7 mouse cellular contexts compared by ENCODE assay signal in the genomic region with DNA sequence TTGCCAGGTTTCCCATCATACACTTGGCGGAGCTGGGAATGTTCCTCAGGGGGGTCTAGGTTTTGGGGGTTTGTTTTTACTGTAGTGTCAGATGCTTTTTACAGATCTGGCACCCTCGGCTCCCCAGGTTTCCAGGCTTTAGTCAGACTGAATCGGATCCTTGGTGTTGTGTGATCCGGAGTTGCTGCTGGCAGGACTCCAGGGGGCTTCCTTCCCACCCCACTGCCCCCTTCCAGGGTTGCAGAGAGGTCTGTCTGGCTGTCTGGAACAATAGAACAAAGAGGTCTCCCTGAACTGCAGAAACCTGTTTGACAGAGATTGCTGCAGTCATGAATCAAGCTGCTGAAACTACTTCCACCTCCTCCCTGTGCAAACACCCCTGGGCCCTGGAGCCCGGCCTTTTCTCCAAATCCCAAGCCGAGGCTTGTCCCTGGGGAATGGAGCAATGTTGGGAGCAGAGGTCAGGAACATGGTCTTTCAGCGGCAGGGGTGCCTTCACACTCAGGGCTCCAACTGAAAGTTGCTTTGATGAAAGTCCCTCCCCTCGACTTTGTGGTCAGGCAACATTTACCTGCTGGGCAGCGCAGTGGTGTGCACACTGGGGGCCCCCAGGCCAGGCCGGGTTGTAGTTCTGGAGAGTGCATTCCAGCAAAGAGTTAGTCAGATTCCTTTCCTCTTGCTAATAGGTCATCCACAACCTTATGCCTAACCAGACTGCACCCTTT. TPM values are rescaled to one million over a fixed set of nuclear protein-coding genes. Genes with fewer than 3 reads are reported as not detected.
DNase-seq lines count a peak whose midpoint lies in the region; ATAC-seq and TF ChIP-seq lines count a peak whose summit lies in the region.

No protein-coding gene starts in this region.

- H3K4me1 ChIP-seq in embryonic facial prominence, embryonic 15.5 days: peaks cover 20% of the 10 kb centered on the region; the same call in 1 of the 2 replicates
- peaks cover 5% of the 10 kb centered on the region; the same call in 1 of the 2 replicates for H3K4me1 ChIP-seq in limb, embryonic 11.5 days (ENCODE audit: control insufficient read depth, insufficient read depth, low read length)
- 0 out of 2 replicates have a peak, but pooled peaks cover 2% of the 10 kb centered on the region for H3K4me1 ChIP-seq in stomach, postnatal 0 days (replicated peaks; ENCODE audit: control insufficient read depth, insufficient read depth)

- H3K4me3 ChIP-seq in embryonic facial prominence, embryonic 15.5 days (replicated peaks): no peak overlapping the region
- no peak overlapping the region for H3K4me3 ChIP-seq in limb, embryonic 11.5 days (ENCODE audit: low read depth, low read length)
- no peak overlapping the region for H3K4me3 ChIP-seq in stomach, postnatal 0 days (ENCODE audit: low read depth, low read length)

- H3K27ac ChIP-seq in embryonic facial prominence, embryonic 15.5 days (replicated peaks): peak overlapping the region; percentile 72
- H3K27ac ChIP-seq in limb, embryonic 11.5 days (replicated peaks; ENCODE audit: low read depth, low read length): no peak overlapping the region
- H3K27ac ChIP-seq in stomach, postnatal 0 days (replicated peaks): peak overlapping the region; percentile 93

- WGBS in embryonic facial prominence, embryonic 15.5 days: 18% methylated on average over 10 of the region's 10 CpGs
- WGBS in limb, embryonic 11.5 days: 28% methylated on average over 10 of the region's 10 CpGs
- WGBS in stomach, postnatal 0 days: 18% methylated on average over 10 of the region's 10 CpGs

- peak; percentile 46 to 67 for DNase-seq in lung, adult 18-20 months
- DNase-seq in lung, postnatal 14 days: no peak
- peak; percentile 36 for DNase-seq in limb, embryonic 11.5 days (ENCODE audit: low spot score)
- DNase-seq in stomach, postnatal 0 days (ENCODE audit: low spot score): peak; percentile 87
- no peak for DNase-seq in cerebellum, adult 8-10 months

- TF ChIP-seq EP300 in stomach, postnatal 0 days (optimal IDR thresholded peaks at IDR 0.05): peak; percentile 78

- no peaks in the 10 kb centered on the region for H3K27me3 ChIP-seq in embryonic facial prominence, embryonic 15.5 days
- no peaks in the 10 kb centered on the region for H3K27me3 ChIP-seq in limb, embryonic 11.5 days (ENCODE audit: control insufficient read depth, insufficient read depth, low read length)
- no peaks in the 10 kb centered on the region for H3K27me3 ChIP-seq in stomach, postnatal 0 days (ENCODE audit: control insufficient read depth, insufficient read depth, low read length)

- H3K4me2 ChIP-seq in embryonic facial prominence, embryonic 15.5 days (replicated peaks): no peak overlapping the region
- no peak overlapping the region for H3K4me2 ChIP-seq in limb, embryonic 11.5 days (ENCODE audit: low read depth, severe bottlenecking)
- 0 out of 2 replicates have a peak overlapping the region, but pooled peaks have one; percentile 20 for H3K4me2 ChIP-seq in stomach, postnatal 0 days (replicated peaks; ENCODE audit: low read depth)

- no peaks in the 10 kb centered on the region for H3K36me3 ChIP-seq in embryonic facial prominence, embryonic 15.5 days
- no peaks in the 10 kb centered on the region for H3K36me3 ChIP-seq in limb, embryonic 11.5 days (ENCODE audit: control insufficient read depth, insufficient read depth, low read length)
- no peaks in the 10 kb centered on the region for H3K36me3 ChIP-seq in stomach, postnatal 0 days (ENCODE audit: control insufficient read depth, insufficient read depth, low read length)

- no peaks in the 10 kb centered on the region for H3K9me3 ChIP-seq in embryonic facial prominence, embryonic 15.5 days (replicated peaks)
- H3K9me3 ChIP-seq in limb, embryonic 11.5 days (ENCODE audit: control insufficient read depth, low read length): no peaks in the 10 kb centered on the region
- no peaks in the 10 kb centered on the region for H3K9me3 ChIP-seq in stomach, postnatal 0 days (ENCODE audit: control insufficient read depth, low read length)

- peak; percentile 36; the same call in 1 of the 2 replicates for ATAC-seq in embryonic facial prominence, embryonic 15.5 days (ENCODE audit: insufficient number of reproducible peaks, low FRiP score, low TSS enrichment, low read depth)
- no peak for ATAC-seq in limb, embryonic 11.5 days (ENCODE audit: insufficient number of reproducible peaks, low FRiP score, low TSS enrichment, low read depth)
- ATAC-seq in stomach, postnatal 0 days (ENCODE audit: low FRiP score, low TSS enrichment): peak; percentile 93
- no peak for ATAC-seq in cerebellum, adult (ENCODE audit: insufficient number of reproducible peaks, low FRiP score, low TSS enrichment)

- no peak for TF ChIP-seq CTCF in stomach, postnatal 0 days (IDR thresholded peaks at IDR 0.05; ENCODE audit: low read depth)

- no peak overlapping the region for H3K9ac ChIP-seq in embryonic facial prominence, embryonic 15.5 days
- H3K9ac ChIP-seq in limb, embryonic 11.5 days (ENCODE audit: low read length): no peak overlapping the region
- H3K9ac ChIP-seq in stomach, postnatal 0 days (ENCODE audit: low read length): peak overlapping the region; percentile 43

RNA-seq across cellular contexts. Expression of a gene that starts 49.3 kb away (rescaled TPM):
- polyA plus RNA-seq in embryonic facial prominence, embryonic 15.5 days (2015; fragmentation: Nextera tagmentation; extraction: Ambion mirVana): 77.5 and 101 TPM in 2 replicates
- polyA plus RNA-seq in limb, embryonic 11.5 days (2014; fragmentation: Nextera tagmentation; extraction: Ambion mirVana): 1.1 and 2.4 TPM in 2 replicates
- polyA plus RNA-seq in stomach, postnatal 0 days (2015; fragmentation: Nextera tagmentation; extraction: Ambion mirVana): 2.5 and 2.6 TPM in 2 replicates

Comparison
In these comparisons a context has a peak if more than half of its experiments do, and no peak if none do; other contexts are left out.
1. DNase-seq: peak in lung, adult 18-20 months (2 of 2), limb, embryonic 11.5 days (single experiment) and stomach, postnatal 0 days (single experiment); none in lung, postnatal 14 days (single experiment) and cerebellum, adult 8-10 months (single experiment).
2. ATAC-seq: peak in embryonic facial prominence, embryonic 15.5 days (single experiment) and stomach, postnatal 0 days (single experiment); none in limb, embryonic 11.5 days (single experiment) and cerebellum, adult (single experiment).
3. RNA of a gene that starts 49.3 kb away (polyA plus RNA-seq): 77.5 to 101 TPM in embryonic facial prominence, embryonic 15.5 days; 2.5 to 2.6 TPM in stomach, postnatal 0 days and 1.1 to 2.4 TPM in limb, embryonic 11.5 days; every median in the first group is over 10 times any median in the second.